Mouse (Mus musculus) ES-Bruce4 (cell line): ENCODE data around the gene Vapa.

ENCODE experiments used
- CTCF ChIP-seq: IDR thresholded peaks from one replicate; pipeline ENCODE4 v1.8.1; 2011; ENCODE audit warnings: low read depth, low read length
- EP300 ChIP-seq: IDR thresholded peaks from 2 replicates; pipeline ENCODE4 v1.6.1; 2011; ENCODE audit warnings: low read depth, low read length; ENCODE audit not compliant: insufficient read depth

GRCm38 (mm10) chr17:65623130-65623529 lies 9.8 kb upstream of the Vapa start:
- TF ChIP-seq EP300: no peak
- no peak for TF ChIP-seq CTCF
